Mouse (Mus musculus) layer of hippocampus, adult 8-10 months (tissue): ENCODE data around the gene Ovca2. TPM values are rescaled to one million over a fixed set of nuclear protein-coding genes. Genes with fewer than 3 reads are reported as not detected.

Experiments
- DNase-seq, 2 experiments: peaks; one replicate each; pipeline ENCODE4 v3.0.0; 2022; ENCODE audit warnings: low spot score in 2 of 2
- total RNA-seq, 4 experiments: library from RNA; stranded (reverse); gene quantifications; 2 replicates each; pipeline ENCODE4 v1.2.4; 2022

Gene Ovca2
- total RNA-seq, 4 experiments from 2014 or later = 15.6 to 23.4 (median 19.8) TPM

DNA sequence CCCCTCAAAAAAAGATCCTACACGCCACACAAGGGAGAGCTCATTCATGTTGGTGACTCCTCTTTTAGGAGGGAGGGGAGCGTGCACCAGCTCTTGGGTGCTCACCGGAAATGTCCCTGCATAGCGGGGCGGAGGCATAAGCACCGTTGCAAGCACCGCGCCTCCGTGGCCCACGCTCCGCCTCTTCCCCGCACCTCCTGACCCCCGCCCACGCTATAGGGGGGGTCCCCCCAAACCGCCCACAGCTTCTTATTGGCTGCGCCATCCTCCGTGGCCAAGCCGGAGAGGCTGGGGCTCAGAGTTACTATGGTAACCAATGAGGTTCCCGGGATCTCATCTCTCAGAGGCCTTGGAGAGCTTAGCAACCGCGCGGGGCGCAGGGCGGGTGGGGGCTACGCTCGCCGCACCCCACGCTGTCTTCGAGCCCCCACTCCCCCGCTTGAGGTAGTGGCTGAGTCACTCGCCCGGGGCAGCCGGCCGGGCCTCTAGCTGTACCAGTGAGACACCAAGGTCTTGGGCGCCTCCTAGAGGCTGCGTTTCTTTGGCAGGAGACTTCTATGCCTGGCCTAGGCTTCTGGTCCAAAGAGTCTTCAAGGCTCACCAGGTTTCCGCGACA lies 8.4 kb downstream of the Ovca2 start:
- DNase-seq = peak; percentile 88 to 93

DNA sequence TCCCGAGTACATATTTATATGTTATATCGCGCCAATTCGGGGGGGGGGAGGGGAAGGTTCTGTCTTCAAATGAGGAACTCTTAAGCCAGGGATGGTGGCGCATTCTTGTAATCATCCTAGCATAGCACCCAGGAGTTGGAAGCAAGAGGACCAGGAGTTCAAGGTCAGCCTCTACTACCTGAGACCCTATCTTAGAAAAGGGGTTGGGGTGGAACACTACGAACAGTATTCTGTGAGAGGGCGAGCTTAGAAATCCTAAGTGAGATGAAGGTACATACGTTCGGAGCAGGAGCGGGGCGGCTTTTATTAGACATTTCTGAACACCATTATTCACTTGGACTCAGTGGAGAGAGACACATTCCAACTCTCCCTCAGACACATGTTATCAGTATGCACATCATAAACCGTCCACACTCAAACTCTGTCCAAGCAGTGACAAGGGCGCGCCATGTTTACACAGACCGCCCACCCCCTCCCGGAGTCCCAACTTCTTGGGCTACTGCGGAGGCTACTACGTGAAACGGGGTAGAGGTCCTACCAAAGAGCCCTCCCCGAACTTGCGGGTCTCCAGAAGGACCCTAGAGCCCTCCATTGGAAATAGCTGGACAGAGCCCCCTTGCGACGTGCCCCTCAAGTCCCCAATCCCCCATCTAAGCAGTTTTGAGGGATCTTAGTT lies 9.1 kb downstream of the Ovca2 start, which contains the start of gene Hic1:
TSS of gene Hic1 (minus strand) at position 115 of the 676 bp plus-strand sequence.
- DNase-seq = no peak

DNA sequence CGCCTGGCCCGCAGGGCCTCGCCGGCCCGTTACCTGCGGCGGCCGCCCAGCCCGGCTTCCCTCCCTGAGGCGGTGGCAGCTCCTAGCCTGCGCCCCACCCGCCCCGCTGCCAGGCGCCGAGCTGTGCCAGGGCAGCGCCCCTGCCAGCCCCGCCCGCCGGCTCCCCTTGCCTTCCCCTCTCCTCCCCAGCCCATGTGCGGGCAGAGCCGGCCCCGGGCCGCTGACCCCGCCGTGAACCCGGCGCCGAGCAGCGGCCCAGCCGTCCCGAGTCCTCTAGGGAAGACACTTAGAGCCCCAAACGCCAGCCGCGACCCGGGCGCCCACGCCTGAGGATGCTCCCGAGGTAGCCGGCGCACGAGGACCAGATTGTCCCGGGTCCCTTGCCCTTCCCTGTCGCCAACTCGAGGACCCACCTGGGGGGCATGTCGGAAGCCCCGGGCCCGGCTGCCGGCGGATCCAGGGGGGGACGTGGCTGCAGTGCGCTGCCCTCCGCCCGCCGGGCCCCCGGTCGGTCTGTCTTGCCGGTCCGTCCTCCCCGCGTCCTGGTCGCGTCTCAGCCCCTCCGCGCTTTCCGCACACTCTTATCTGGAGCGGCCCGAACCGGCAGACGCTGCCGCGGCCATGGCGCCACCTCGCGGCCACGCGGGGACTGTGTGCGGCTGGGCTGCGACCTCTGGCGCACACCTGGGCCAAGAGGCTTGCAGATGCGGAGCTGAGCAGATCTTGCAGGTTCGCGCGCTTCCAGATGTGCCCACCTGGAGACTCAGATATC lies 9.9 kb downstream of the Ovca2 start:
- peak in 1 of 2 experiments; percentile 69 for DNase-seq

DNA sequence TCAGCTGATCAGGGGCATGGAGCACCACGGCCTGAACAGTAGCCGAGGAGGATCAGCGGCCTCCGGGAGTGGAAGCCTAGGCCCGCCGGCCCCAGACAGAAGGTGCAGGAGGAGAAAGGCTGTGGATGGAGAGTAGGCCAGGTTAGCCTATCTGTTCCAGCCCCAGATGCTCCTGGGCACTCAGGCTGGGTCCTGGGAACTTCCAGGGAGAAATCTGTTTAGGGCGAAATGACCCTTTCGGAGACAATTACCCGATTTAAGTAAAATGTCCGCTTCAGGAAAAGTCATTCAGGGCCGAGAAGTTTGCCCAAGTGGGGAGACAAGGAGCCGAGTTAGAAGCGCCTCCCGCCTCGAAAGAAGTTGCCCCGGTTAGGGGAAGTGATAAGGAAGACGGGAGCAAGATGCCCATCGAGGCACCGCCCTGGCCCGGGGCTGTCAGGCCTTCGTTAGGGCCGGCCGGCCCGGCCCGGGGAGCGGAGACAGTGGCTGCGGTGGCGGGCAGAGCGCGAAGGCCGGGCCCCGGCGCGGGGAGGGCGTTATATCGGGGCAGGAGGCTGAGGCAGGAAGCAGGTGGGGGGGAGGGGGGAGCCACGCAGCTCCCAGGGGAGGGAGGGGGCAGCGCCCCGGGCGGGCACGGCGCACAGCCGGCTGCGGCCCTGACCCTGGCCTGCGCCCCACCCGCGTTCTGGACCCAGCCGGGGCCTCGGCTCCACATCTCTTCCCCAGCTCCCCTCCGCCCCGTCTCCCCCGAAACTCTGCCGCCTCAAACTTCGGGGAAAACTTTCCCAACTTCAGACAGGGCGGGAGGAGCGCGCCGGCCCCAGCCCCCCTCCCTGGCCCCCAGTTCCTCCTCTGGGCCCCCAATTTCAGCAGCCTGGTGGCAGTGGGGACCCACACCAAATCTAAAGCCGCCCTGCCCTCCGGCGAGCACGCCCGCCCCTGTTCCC lies 10.7 kb downstream of the Ovca2 start:
- no peak for DNase-seq

- no peak for DNase-seq
Observed at GRCm38 (mm10) chr11:75166861-75167642, 11.6 kb downstream of the Ovca2 start.

- DNase-seq = no peak
Observed at GRCm38 (mm10) chr11:75166193-75166842, 12.3 kb downstream of the Ovca2 start.

- peak in 1 of 2 experiments; percentile 83 for DNase-seq
Observed at GRCm38 (mm10) chr11:75165441-75166192, 13.0 kb downstream of the Ovca2 start.

DNA sequence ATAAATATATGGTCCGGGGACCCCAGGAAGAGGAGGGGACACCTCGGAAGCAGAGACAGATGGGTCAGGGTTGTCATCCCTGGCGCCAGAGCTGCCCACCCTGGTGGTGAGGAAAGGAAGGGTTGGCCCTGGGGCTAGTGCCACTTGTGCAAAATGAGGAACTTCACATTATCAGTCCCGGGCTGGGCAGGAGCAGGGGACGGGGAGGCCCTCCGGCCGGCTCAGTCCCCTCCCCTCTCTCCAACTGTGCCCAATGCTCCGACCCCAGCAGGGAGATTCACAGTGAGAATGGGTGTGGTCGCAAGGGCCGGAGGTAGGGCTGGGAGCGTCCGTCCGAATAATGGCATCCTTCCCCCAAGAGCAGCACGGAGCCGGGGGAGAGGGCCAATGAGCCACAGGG lies 13.9 kb downstream of the Ovca2 start:
- no peak for DNase-seq

GRCm38 (mm10) chr11:75164051-75164450 lies 14.6 kb downstream of the Ovca2 start:
- no peak for DNase-seq

DNA sequence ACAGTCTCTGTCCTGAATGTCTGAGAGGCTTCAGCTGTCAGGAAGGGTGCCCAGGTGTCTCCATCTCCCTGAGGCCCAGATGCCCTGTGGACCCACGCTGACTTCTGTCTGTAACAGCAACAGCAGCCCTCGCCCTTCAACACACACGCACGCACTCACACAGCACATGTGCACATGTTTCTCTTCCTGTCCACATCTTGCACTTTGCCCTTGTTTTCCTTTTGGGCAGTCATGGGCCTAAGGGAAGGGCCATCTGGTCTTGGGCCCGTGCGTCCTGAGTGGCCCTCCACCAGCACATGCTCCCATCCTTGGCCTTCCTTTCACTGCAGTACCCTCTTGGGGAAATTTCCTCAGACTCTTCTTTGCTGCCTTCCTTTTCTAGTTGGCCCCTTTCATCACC lies 15.3 kb downstream of the Ovca2 start:
- DNase-seq = no peak

DNA sequence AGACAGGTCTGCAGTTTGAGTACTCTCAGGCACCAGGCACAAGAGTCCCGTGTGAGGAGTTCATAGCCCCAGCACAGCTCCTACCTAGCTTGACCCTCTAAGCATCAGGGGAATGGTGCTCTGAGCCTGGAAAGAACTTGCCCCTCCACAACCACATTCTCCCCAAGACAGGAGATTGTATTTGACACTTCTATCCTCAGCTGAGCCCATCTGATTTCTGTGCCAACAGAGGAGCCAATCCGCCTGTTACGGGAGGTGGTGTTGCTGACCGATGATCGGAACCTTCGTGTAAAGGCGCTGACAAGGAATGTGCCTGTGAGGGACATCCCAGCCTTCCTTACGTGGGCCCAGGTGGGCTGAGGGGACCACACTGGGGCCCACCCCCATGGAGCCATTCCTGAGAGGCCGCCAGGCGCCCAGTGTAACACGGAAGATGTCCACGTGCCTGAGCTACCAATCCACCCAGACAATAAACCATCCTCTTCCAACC lies 16.0 kb downstream of the Ovca2 start:
- no peak for DNase-seq

DNA sequence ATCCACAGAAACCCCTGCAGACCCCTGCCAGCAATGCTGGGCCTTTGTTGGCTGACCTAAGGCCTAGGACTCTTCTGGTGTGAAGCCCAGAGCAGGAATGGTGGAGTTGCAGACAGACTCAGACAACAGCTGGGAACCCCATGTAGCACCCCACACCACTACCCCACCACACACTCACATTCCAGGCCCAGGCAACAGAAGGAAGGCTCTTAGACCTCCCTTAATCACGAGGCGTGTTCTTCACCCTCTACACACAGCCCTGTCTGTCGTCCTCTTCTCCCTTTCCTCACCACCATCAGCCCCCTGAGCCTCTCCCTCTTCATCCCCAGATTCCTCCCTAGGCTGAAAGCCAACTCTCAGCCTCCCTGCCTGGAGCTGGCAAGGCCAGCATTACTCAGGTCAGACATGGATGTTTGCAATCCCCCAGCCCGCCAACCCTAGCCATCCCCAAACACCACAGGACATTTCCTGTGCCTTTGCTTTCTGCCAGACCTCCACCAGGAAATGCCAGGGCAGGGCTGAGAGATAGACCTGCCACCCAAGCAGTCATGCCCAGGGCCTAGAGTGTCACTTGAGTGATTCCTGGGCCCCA lies 17.1 kb downstream of the Ovca2 start:
- DNase-seq = no peak

GRCm38 (mm10) chr11:75160954-75161353 lies 17.7 kb downstream of the Ovca2 start:
- no peak for DNase-seq

DNA sequence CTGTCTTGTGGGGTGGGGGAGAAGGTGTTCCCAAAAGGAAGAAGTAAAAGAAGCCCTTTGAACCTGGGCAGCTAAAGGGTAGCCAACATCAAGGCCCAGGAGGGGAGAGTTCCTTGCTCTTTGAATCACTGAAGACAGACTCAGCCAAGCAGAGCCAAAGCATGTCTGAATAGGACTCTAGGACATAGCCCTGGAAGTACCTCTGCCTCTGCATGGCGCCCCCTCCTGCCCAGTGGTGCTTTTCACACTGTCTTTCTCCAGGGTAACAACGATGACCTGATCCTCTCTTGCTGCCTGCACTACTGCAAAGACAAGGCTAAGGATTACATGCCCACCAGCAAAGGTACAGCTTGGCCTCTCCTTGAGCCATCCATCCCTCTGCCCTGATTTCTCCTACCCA lies 19.1 kb downstream of the Ovca2 start:
- no peak for DNase-seq

- no peak for DNase-seq
Observed at GRCm38 (mm10) chr11:75158432-75158831, 20.2 kb downstream of the Ovca2 start.

GRCm38 (mm10) chr11:75157901-75158300 lies 20.7 kb downstream of the Ovca2 start:
- no peak for DNase-seq

DNA sequence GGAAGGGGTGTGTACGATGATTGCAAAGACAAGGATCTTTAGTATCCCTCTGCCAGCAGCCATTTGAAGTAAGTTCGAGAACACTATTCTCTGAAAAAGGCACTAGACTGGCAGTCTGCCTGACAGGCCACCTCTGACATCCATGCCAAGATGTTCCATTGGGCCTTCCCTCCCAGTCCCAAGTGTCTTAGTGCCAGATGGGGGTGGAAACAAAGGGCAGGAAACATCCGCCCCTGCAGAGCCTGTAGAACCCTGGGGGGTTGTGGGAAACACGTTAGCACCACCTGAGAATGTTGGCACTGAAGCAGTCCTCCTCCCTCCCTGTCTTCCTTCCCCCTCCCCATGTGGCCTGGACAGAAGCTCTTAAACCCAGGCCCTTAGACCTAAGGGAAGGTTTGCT lies 21.6 kb downstream of the Ovca2 start:
- DNase-seq = no peak

DNA sequence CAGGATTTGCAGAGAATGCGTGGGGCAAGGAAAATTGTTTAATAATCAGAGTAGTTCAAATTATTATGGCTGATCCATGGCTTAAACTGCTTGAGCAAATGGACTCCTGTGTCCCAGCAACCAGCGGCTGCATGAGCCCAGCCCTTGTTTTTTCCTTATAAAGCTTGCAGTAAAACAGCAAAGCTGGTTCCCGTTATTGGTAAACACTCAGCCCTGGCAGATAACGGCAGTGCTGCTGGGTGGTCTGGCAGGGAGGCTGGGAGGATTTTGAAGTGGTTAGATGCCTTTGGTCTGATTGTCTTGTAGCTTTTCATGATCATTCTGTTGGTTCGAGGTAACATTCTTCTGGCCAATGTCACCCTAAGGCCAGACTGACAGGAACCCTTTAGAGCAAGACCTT lies 22.2 kb downstream of the Ovca2 start:
- no peak for DNase-seq

DNA sequence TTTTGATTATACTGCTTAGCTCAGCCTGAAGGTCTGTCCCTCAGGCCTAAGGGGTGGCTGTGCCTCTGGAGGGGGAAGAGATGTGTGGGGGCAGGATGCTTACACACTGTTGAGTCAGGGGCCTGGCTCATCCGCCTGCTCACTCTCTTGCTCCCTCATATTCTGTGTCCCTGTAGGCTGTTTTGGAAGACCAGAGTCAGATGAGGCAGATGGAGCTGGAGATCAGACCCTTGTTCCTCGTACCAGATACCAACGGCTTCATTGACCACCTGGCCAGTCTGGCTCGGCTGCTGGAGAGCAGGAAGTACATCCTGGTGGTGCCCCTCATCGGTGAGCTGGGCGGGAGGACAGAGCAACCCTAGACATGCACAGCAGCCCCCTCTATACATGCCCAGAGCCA lies 22.6 kb downstream of the Ovca2 start:
- no peak for DNase-seq
